Mouse (Mus musculus) T-helper 17 cell (primary cell): ENCODE data around the gene Kirrel3.

Experiments used
- in situ Hi-C, 2 experiments: fragments of 300-600 bp; cut with MboI, MseI; formaldehyde crosslinking; loops; 1 replicate in 1 of 2; 2 replicates in 1 of 2; pipeline ENCODE4 v1.15.1; 2025; ENCODE audit warnings: high pct_unique_total_duplicates in 2 of 2

The Kirrel3 gene

DNA sequence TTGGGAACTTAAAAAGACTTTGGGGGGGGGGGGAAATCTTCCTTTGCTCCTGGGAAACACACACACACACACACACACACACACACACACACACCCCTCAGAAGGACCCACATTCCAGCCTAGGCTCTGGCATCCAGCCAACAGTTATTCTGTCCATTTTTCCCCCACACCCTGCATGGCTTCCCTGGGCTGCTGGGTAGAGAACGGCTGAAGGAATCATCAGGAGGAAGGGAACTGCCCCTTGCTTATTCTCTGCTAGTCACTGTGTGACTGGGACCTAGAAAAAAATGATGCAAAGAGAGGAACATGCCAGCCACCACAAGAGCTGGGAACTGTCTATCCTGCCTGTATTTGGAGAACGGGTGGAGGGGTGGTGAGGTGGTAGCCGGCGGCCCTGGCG is 532.4 kb downstream of the Kirrel3 start:
- in situ Hi-C loops: loop anchor here in 1 of 2 experiments (10.0 to 25.0 kb wide), 2 partner anchors 519 to 1323 kb away; no protein-coding TSS in a partner anchor

DNA sequence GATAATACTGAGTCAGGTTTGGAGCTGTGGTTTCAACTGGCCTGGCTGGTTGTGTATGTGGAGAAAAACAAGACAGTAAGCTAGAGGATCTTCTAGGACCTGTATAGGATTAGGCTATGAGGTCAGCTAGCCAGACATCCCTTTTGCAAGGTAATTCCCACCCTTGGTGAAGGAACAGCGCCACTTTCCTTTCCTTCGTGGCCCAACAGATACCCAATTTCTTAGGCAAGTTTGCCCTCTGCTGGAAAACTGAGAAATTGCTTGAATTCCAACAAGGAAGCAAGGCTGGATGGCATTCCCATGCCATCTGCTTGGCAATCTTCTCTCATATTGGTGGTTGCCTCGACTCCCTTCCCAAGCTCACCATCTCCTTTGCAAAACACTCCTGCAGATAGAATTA is 533.7 kb downstream of the Kirrel3 start:
- in situ Hi-C loops: loop anchor here in 1 of 2 experiments (10.0 to 25.0 kb wide), 2 partner anchors 518 to 1325 kb away; no protein-coding TSS in a partner anchor

GRCm38 (mm10) chr9:35020015-35020653 is 534.4 kb downstream of the Kirrel3 start:
- in situ Hi-C loops: loop anchor here in 1 of 2 experiments (25.0 kb wide), 1 partner anchor 517 kb away; no protein-coding TSS in a partner anchor

DNA sequence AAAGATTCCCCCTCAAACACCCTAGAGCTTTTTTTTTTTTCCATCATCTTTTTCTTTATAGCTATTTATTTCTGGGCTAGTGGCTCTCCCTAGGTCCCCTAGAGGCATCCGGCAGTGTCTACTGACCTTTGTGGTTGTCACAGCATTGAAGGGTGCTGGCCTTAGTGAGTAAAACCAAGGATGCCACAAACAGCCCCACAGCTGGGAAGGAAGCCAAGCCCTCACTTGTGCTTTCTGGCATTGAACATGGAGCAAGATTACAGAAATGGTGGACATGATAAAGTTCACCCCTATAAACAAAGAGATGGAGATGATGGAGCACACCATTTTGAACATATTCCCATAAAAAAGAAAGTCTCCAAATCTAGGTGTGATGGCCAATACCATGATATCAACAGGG is 536.0 kb downstream of the Kirrel3 start:
- in situ Hi-C loops: loop anchor here in 1 of 2 experiments (25.0 kb wide), 1 partner anchor 516 kb away; no protein-coding TSS in a partner anchor

- in situ Hi-C loops: loop anchor here in 1 of 2 experiments (25.0 kb wide), 1 partner anchor 512 kb away; no protein-coding TSS in a partner anchor
Measured at GRCm38 (mm10) chr9:35024591-35025496, 539.1 kb downstream of the Kirrel3 start.

GRCm38 (mm10) chr9:35026311-35026710 is 540.6 kb downstream of the Kirrel3 start:
- in situ Hi-C loops: no loop called here

- in situ Hi-C loops: no loop called here
Measured at GRCm38 (mm10) chr9:35026897-35027311, 541.2 kb downstream of the Kirrel3 start.

DNA sequence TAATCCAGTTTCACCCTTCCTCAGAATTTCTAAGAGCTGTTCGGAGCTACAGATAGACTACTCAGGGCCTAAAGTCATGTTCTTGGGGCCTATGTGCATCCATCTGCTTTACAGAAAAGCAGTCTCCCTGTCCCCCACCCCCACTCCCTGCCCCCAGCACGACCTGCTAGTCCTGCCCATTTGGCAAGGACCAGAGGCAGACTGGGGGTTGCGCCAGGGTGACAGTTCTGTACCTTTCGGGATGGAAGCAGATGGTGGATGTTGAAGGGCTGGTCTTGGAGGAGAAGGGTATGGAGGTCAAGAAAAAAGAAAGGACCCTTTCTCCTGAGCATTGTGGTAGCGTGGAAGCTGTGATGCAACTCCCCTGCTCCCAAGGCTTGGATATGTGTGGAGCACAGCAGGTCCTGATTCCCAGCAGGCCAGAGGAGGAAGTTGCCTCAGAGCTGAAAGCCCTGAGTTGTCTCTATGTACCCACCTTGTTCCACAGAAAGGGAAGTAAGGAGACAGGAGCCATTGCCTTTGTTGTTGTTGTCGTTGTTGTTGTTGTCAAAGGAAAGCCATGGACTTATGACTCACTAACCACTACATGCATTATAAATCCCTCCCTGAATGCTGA is 541.8 kb downstream of the Kirrel3 start:
- in situ Hi-C loops: no loop called here

- in situ Hi-C loops: no loop called here
Measured at GRCm38 (mm10) chr9:35030823-35031222, 545.1 kb downstream of the Kirrel3 start.

GRCm38 (mm10) chr9:35032457-35032856 is 546.8 kb downstream of the Kirrel3 start:
- in situ Hi-C loops: no loop called here

DNA sequence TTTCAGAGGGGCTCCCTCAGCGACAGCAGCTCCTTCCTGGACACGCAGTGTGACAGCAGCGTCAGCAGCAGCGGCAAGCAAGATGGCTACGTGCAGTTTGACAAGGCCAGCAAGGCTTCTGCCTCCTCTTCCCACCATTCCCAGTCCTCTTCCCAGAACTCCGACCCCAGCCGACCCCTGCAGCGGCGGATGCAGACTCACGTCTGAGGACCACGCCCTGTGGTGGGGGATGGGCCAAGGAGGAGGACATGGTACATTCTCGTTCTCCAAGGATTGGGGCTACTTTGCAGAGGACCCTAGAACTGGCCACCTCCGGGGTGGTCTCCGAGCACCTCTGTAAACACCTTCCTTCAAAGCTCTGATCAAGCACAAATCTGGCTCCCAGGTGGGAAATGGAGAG is 549.4 kb downstream of the Kirrel3 start:
- in situ Hi-C loops: no loop called here

- in situ Hi-C loops: no loop called here
Measured at GRCm38 (mm10) chr9:35038922-35039586, 553.4 kb downstream of the Kirrel3 start.

GRCm38 (mm10) chr9:35039846-35040245 is 554.2 kb downstream of the Kirrel3 start:
- in situ Hi-C loops: no loop called here

- in situ Hi-C loops: no loop called here
Measured at GRCm38 (mm10) chr9:35041493-35041892, 555.8 kb downstream of the Kirrel3 start.

GRCm38 (mm10) chr9:35043619-35044018 is 557.9 kb downstream of the Kirrel3 start:
- in situ Hi-C loops: no loop called here

- in situ Hi-C loops: no loop called here
Measured at GRCm38 (mm10) chr9:35044458-35044857, 558.8 kb downstream of the Kirrel3 start.

DNA sequence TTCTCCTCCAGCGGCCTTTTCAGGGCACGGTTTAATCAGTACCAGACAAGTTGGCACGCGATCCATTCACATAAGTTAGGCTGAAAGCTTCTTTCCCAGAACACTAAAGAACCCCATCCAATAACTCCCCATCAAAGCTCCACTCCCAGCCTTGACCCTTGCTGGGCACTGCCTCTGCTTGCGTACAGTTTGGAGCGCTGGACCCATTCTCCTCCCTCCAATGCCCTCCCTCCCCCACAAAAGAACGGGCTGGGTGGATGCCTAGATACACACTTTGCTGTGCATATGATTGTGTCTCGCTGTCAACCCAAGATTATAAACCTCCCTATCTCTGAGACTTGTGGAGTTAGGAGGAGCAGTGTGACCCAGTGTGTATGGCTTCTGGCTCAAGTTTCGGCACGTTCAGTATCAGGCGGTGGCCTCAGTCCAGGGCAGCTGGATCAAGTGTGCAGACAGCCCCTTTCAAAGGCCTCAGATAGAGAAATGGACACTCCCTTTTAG is 559.4 kb downstream of the Kirrel3 start:
- in situ Hi-C loops: no loop called here

DNA sequence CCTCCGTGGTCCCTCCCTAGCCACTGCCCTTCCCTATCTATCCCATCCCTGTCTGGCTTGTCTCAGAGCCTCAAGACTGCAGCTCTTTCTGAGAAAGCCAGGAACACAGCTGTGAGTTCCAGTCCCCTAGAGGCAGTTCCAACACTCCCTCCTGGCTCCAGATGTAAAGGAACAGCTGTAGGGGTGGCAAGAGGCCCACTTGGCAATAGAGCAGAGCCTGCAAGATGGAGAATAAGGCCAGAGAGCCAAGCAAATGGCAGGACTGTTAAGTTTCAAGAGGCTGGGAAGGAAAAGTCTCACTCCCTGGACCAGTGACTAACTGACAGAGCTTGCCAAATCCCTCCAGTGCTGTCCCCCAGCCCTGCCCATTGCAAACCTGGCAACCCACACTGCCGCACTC is 560.1 kb downstream of the Kirrel3 start:
- in situ Hi-C loops: no loop called here

DNA sequence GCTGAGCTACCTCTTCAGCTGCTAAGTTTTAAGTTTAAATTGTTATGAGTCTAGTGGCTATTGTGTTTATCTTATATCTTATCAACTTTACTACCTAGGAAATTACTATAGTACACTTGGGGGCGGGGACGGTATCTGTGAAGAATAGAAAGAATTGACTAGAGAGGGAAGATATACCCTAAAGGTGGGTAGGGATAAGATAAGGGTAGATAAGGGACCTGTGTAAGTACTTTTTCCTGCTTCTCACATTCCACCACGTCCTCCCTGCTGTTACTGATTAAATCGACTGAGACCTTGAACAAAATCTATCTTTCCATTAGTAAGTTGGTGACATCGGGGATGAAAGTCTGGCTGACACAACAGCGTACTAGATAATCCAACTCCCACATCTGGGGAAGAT is 562.8 kb downstream of the Kirrel3 start:
- in situ Hi-C loops: no loop called here

GRCm38 (mm10) chr9:35049891-35050527 is 564.3 kb downstream of the Kirrel3 start:
- in situ Hi-C loops: no loop called here
